Mouse (Mus musculus) CH12.LX (cell line): ENCODE measurements around the gene Tmem37. TPM values are rescaled to one million over a fixed set of nuclear protein-coding genes. Genes with fewer than 3 reads are reported as not detected.
A peak's percentile ranks its signal among the peaks of the same experiment; 100 is the strongest.

ENCODE experiments used
- DNase-seq: peaks from one replicate; pipeline ENCODE4 v3.0.0-alpha.2; 2013; ENCODE audit errors: extremely low read depth
- H3K27ac ChIP-seq: 2 replicates; pipeline ENCODE4 v1.5.1; 2012; ENCODE audit warnings: low read depth, mild to moderate bottlenecking, control low read depth, moderate library complexity; ENCODE audit not compliant: insufficient read depth
- H3K27me3 ChIP-seq: replicated peaks from 2 replicates; pipeline ENCODE3; 2012; ENCODE audit warnings: inconsistent platforms
- H3K36me3 ChIP-seq, 2 experiments: replicated peaks in 1 of 2; 2 replicates each; pipeline versions ENCODE3 to v1.6.1; 2012; ENCODE audit warnings: inconsistent platforms in 1 of 2, low read length in 1 of 2, mild to moderate bottlenecking in 1 of 2, mixed read lengths in 1 of 2, moderate library complexity in 1 of 2; ENCODE audit not compliant: control insufficient read depth in 1 of 2, insufficient read depth in 1 of 2
- H3K4me1 ChIP-seq, 2 experiments: 2 replicates each; pipeline ENCODE4 v1.6.1; 2012; ENCODE audit warnings: inconsistent platforms in 1 of 2, moderate library complexity in 1 of 2; ENCODE audit not compliant: insufficient read depth in 2 of 2, control insufficient read depth in 1 of 2
- H3K4me2 ChIP-seq: 2 replicates; pipeline ENCODE4 v1.6.1; 2012; ENCODE audit warnings: low read depth, mild to moderate bottlenecking, control low read depth; ENCODE audit not compliant: poor library complexity, insufficient read depth, severe bottlenecking
- H3K4me3 ChIP-seq, 3 experiments: fragments of 150-350 bp in 1 of 3; sonication (generic) in 1 of 3; replicated peaks in 1 of 3; 2 replicates each; pipeline versions ENCODE3 to v1.5.1; 2011 to 2012; ENCODE audit warnings: low read depth in 2 of 3, low read length in 2 of 3, mild to moderate bottlenecking in 2 of 3, moderate library complexity in 2 of 3, control low read depth in 1 of 3, improper control_type of control experiment in 1 of 3, inconsistent platforms in 1 of 3, mixed read lengths in 1 of 3; ENCODE audit not compliant: poor library complexity in 1 of 3
- H3K79me2 ChIP-seq: replicated peaks from 2 replicates; pipeline ENCODE4 v1.6.1; 2012; ENCODE audit warnings: mild to moderate bottlenecking, moderate library complexity; ENCODE audit not compliant: control insufficient read depth, poor library complexity, insufficient read depth, severe bottlenecking; ENCODE audit errors: extremely low read depth
- H3K9ac ChIP-seq: 2 replicates; pipeline ENCODE4 v1.6.1; 2012; ENCODE audit warnings: low read depth, mild to moderate bottlenecking, control low read depth, moderate library complexity; ENCODE audit not compliant: insufficient read depth
- H3K9me3 ChIP-seq: replicated peaks from 2 replicates; pipeline ENCODE3; 2012; ENCODE audit warnings: low read length, inconsistent platforms, mixed read lengths
- CHD1 ChIP-seq: IDR thresholded peaks from 2 replicates; pipeline ENCODE4 v1.6.1; 2012; ENCODE audit warnings: low read depth, low read length, improper control_type of control experiment, inconsistent platforms
- CHD2 ChIP-seq: IDR thresholded peaks from 2 replicates; pipeline ENCODE4 v1.6.1; 2011; ENCODE audit warnings: low read length, improper control_type of control experiment
- CTCF ChIP-seq, 2 experiments: IDR thresholded peaks in 1 of 2; conservative IDR thresholded peaks in 1 of 2; 2 replicates each; pipeline ENCODE4 v1.5.1; 2011 to 2012; ENCODE audit warnings: low read depth in 2 of 2, low read length in 2 of 2, improper control_type of control experiment in 1 of 2, inconsistent platforms in 1 of 2, mild to moderate bottlenecking in 1 of 2, moderate library complexity in 1 of 2
- ELF1 ChIP-seq: IDR thresholded peaks from 2 replicates; pipeline ENCODE4 v1.6.1; 2014; ENCODE audit warnings: low read depth, mild to moderate bottlenecking, inconsistent platforms, low read length, improper control_type of control experiment
- EP300 ChIP-seq: IDR thresholded peaks from 2 replicates; pipeline ENCODE4 v1.6.1; 2011; ENCODE audit warnings: low read length, improper control_type of control experiment
- IRF4 ChIP-seq: IDR thresholded peaks from 2 replicates; pipeline ENCODE4 v1.6.1; 2014; ENCODE audit warnings: low read depth, mild to moderate bottlenecking, inconsistent platforms, low read length, improper control_type of control experiment
- MAFK ChIP-seq: IDR thresholded peaks from 2 replicates; pipeline ENCODE4 v1.6.1; 2011; ENCODE audit warnings: low read length, improper control_type of control experiment; ENCODE audit not compliant: insufficient replicate concordance
- MAZ ChIP-seq: IDR thresholded peaks from 2 replicates; pipeline ENCODE4 v1.6.1; 2012; ENCODE audit warnings: low read depth, mild to moderate bottlenecking, inconsistent platforms, low read length, improper control_type of control experiment, moderate library complexity
- MEF2A ChIP-seq: IDR thresholded peaks from 2 replicates; pipeline ENCODE4 v1.6.1; 2014; ENCODE audit warnings: low read depth, mild to moderate bottlenecking, inconsistent platforms, low read length, improper control_type of control experiment, borderline replicate concordance
- MYC ChIP-seq: IDR thresholded peaks from 2 replicates; pipeline ENCODE4 v1.6.1; 2011; ENCODE audit warnings: low read depth, mild to moderate bottlenecking, improper control_type of control experiment, low read length
- RAD21 ChIP-seq: IDR thresholded peaks from 2 replicates; pipeline ENCODE4 v1.6.1; 2011; ENCODE audit warnings: low read depth, mild to moderate bottlenecking, low read length, improper control_type of control experiment, moderate library complexity
- RCOR1 ChIP-seq: conservative IDR thresholded peaks from 2 replicates; pipeline ENCODE4 v1.6.1; 2012; ENCODE audit warnings: low read depth, mild to moderate bottlenecking, inconsistent platforms, low read length, improper control_type of control experiment
- SMC3 ChIP-seq: IDR thresholded peaks from 2 replicates; pipeline ENCODE4 v1.6.1; 2011; ENCODE audit warnings: low read depth, low read length, improper control_type of control experiment
- TBP ChIP-seq: conservative IDR thresholded peaks from 2 replicates; pipeline ENCODE4 v1.6.1; 2011; ENCODE audit warnings: low read depth, low read length, improper control_type of control experiment
- TCF12 ChIP-seq: IDR thresholded peaks from 2 replicates; pipeline ENCODE4 v1.6.1; 2014; ENCODE audit warnings: low read depth, mild to moderate bottlenecking, inconsistent platforms, low read length, improper control_type of control experiment
- USF1 ChIP-seq: IDR thresholded peaks from 2 replicates; pipeline ENCODE4 v1.6.1; 2014; ENCODE audit warnings: low read depth, mild to moderate bottlenecking, inconsistent platforms, low read length, improper control_type of control experiment
- ZC3H11A ChIP-seq: IDR thresholded peaks from 2 replicates; pipeline ENCODE4 v1.6.1; 2012; ENCODE audit warnings: low read depth, mild to moderate bottlenecking, inconsistent platforms, low read length, improper control_type of control experiment
- ZKSCAN1 ChIP-seq: IDR thresholded peaks from 2 replicates; pipeline ENCODE4 v1.6.1; 2012; ENCODE audit warnings: low read depth, inconsistent platforms, low read length, improper control_type of control experiment, borderline replicate concordance
- dilution Hi-C: fragments of 300-500 bp; cut with MboI; formaldehyde crosslinking; loops from 2 replicates; pipeline ENCODE4 v1.14.3; 2020; ENCODE audit warnings: low sequenced_read_pairs; ENCODE audit not compliant: extremely low pct_unique_long_range_greater_than_20kb, extremely low pct_ligation_motif_present
- in situ Hi-C: fragments of 300-500 bp; cut with MboI; formaldehyde crosslinking; loops from 3 replicates; pipeline ENCODE4 v1.14.3; 2019; ENCODE audit warnings: low sequenced_read_pairs, low pct_ligation_motif_present, low pct_unique_long_range_greater_than_20kb, mixed read lengths
- polyA plus RNA-seq: library from polyadenylated mRNA; unstranded; fragments of >175 nt; gene quantifications from 2 replicates; pipeline ENCODE4 v1.2.1, GENCODE M21; 2012; ENCODE audit warnings: low read depth; ENCODE audit not compliant: insufficient read length
- total RNA-seq, 2 experiments: library from RNA; depleted of rRNA; stranded (reverse); fragments of 300-350 nt in 1 of 2; fragments of >200 nt in 1 of 2; gene quantifications; 2 replicates each; pipeline ENCODE4 v1.2.3; 2012 to 2014

The Tmem37 gene
- total and polyA plus RNA-seq, 3 experiments = not detected

GRCm38 (mm10) chr1:120034793-120035192, 39.1 kb downstream of the Tmem37 start:
- DNase-seq = no peak
- peaks cover 5% of the 10 kb centered on the region for H3K27me3 ChIP-seq
- no peak overlapping the region for H3K4me3 ChIP-seq
- H3K9ac ChIP-seq = no peak overlapping the region
- dilution Hi-C loops = no loop called here
- in situ Hi-C loops = loop anchor here (5.0 kb wide), 2 partner anchors 63 to 113 kb away; no protein-coding TSS in a partner anchor
- TF ChIP-seq CHD2 (no peak), MAZ (no peak), TCF12 (no peak)
- no peaks in the 10 kb centered on the region for H3K9me3 ChIP-seq
- H3K79me2 ChIP-seq = no peaks in the 10 kb centered on the region
- H3K36me3 ChIP-seq = no peaks in the 10 kb centered on the region
- no peak overlapping the region for H3K27ac ChIP-seq
- peaks cover 0 to 4% of the 10 kb centered on the region in 2 experiments; a peak in 2 of 4 replicates for H3K4me1 ChIP-seq
- no peak overlapping the region for H3K4me2 ChIP-seq

- Histone ChIP-seq H3K36me3 (no peaks in the 10 kb centered on the region), H3K79me2 (no peaks in the 10 kb centered on the region), H3K9me3 (no peaks in the 10 kb centered on the region), H3K27ac (no peak overlapping the region), H3K9ac (no peak overlapping the region), H3K4me3 (no peak overlapping the region), H3K4me1 (peaks cover 0 to 5% of the 10 kb centered on the region in 2 experiments; a peak in 2 of 4 replicates)
- no peak for DNase-seq
- in situ Hi-C loops = loop anchor here (5.0 kb wide), 2 partner anchors 64 to 114 kb away; no protein-coding TSS in a partner anchor
- dilution Hi-C loops = no loop called here
- TF ChIP-seq MAZ (no peak), CHD1 (no peak), TBP (no peak), MAFK (no peak)
- TF ChIP-seq, all 38 proteins: peak for 0
- peaks cover 5% of the 10 kb centered on the region for H3K27me3 ChIP-seq
- H3K4me2 ChIP-seq = no peak overlapping the region
Observed at GRCm38 (mm10) chr1:120033469-120033854, 40.4 kb downstream of the Tmem37 start.

- no peak overlapping the region for H3K4me2 ChIP-seq
- TF ChIP-seq CTCF (conservative IDR thresholded peaks at IDR 0.05 in 1 of 2, IDR thresholded peaks at IDR 0.05 in 1 of 2; ENCODE audit: low read depth in 2 of 2, low read length in 2 of 2) (peak; percentile 82 to 96), RAD21 (peak; percentile 91), ZKSCAN1 (no peak), ELF1 (no peak), ZC3H11A (peak; percentile 25; the same call in 1 of the 2 replicates), RCOR1 (no peak), MYC (no peak), USF1 (no peak), EP300 (no peak), IRF4 (peak; percentile 29; the same call in 1 of the 2 replicates), MEF2A (no peak), SMC3 (peak; percentile 93)
- no peak overlapping the region for H3K9ac ChIP-seq
- dilution Hi-C loops (no loop called here), in situ Hi-C loops (loop anchor here (5.0 kb wide), 2 partner anchors 64 to 114 kb away; no protein-coding TSS in a partner anchor)
- H3K4me3 ChIP-seq = no peak overlapping the region
- no peaks in the 10 kb centered on the region for H3K9me3 ChIP-seq
- H3K27ac ChIP-seq = no peak overlapping the region
- H3K36me3 ChIP-seq = no peaks in the 10 kb centered on the region
- peak; percentile 79 for DNase-seq
- peaks cover 0 to 10% of the 10 kb centered on the region in 2 experiments; a peak in 2 of 4 replicates for H3K4me1 ChIP-seq
- peaks cover 5% of the 10 kb centered on the region for H3K27me3 ChIP-seq
- H3K79me2 ChIP-seq = no peaks in the 10 kb centered on the region
Observed at GRCm38 (mm10) chr1:120032804-120033468, 40.9 kb downstream of the Tmem37 start.
